Mouse (Mus musculus) spleen, adult 2 months (tissue): Measurements from ENCODE around the gene Nos3. TPM values are rescaled to one million over a fixed set of nuclear protein-coding genes. Genes with fewer than 3 reads are reported as not detected.

Source experiments
- DNase-seq, 2 experiments: peaks; one replicate each; pipeline versions ENCODE4 v3.0.0 to v3.0.0-alpha.2; 2012 to 2021; ENCODE audit warnings: low spot score in 2 of 2, low read depth in 1 of 2
- H3K27ac ChIP-seq: fragments of 200-500 bp; 2 replicates; pipeline ENCODE4 v1.5.1; 2012; ENCODE audit warnings: low read length, inconsistent platforms; ENCODE audit not compliant: insufficient read depth
- H3K27me3 ChIP-seq: fragments of 200-500 bp; 2 replicates; pipeline ENCODE4 v1.6.1; 2012; ENCODE audit warnings: mild to moderate bottlenecking, moderate library complexity, low read length, inconsistent platforms; ENCODE audit not compliant: control insufficient read depth, insufficient read depth
- H3K36me3 ChIP-seq: fragments of 200-500 bp; 2 replicates; pipeline ENCODE4 v1.6.1; 2012; ENCODE audit warnings: mild to moderate bottlenecking, low read length, inconsistent platforms; ENCODE audit not compliant: control insufficient read depth, insufficient read depth
- H3K4me1 ChIP-seq: fragments of 200-500 bp; 2 replicates; pipeline ENCODE4 v1.6.1; 2011; ENCODE audit warnings: inconsistent platforms; ENCODE audit not compliant: control insufficient read depth, insufficient read depth, insufficient read length
- H3K4me3 ChIP-seq: fragments of 200-500 bp; 2 replicates; pipeline ENCODE4 v1.5.1; 2011; ENCODE audit warnings: mild to moderate bottlenecking, inconsistent platforms; ENCODE audit not compliant: insufficient read depth, insufficient read length; ENCODE audit errors: extremely low read depth
- CTCF ChIP-seq: fragments of 200-500 bp; IDR thresholded peaks from 2 replicates; pipeline ENCODE4 v1.5.1; 2011; ENCODE audit warnings: mild to moderate bottlenecking, inconsistent platforms; ENCODE audit not compliant: insufficient read depth, insufficient read length, insufficient replicate concordance; ENCODE audit errors: extremely low read depth
- POLR2A ChIP-seq: fragments of 200-500 bp; IDR thresholded peaks from 2 replicates; pipeline ENCODE4 v1.6.1; 2011; ENCODE audit warnings: low read depth, low read length, inconsistent platforms
- WGBS: fragments of 180-500 bp; shearing (Covaris S2); methylation state at CpG from one replicate; pipeline ENCODE4 v1.1.7; 2018; 5-methylcytosine and 5-hydroxymethylcytosine counted together
- polyA plus RNA-seq: library from polyadenylated mRNA; depleted of rRNA; stranded (reverse); fragments of >200 nt; gene quantifications from 2 replicates; pipeline ENCODE4 v1.2.3, GENCODE M21; 2012; rRNA removed

Nos3 gene
- polyA plus RNA-seq, 1 experiment, result 8.4 TPM

DNA sequence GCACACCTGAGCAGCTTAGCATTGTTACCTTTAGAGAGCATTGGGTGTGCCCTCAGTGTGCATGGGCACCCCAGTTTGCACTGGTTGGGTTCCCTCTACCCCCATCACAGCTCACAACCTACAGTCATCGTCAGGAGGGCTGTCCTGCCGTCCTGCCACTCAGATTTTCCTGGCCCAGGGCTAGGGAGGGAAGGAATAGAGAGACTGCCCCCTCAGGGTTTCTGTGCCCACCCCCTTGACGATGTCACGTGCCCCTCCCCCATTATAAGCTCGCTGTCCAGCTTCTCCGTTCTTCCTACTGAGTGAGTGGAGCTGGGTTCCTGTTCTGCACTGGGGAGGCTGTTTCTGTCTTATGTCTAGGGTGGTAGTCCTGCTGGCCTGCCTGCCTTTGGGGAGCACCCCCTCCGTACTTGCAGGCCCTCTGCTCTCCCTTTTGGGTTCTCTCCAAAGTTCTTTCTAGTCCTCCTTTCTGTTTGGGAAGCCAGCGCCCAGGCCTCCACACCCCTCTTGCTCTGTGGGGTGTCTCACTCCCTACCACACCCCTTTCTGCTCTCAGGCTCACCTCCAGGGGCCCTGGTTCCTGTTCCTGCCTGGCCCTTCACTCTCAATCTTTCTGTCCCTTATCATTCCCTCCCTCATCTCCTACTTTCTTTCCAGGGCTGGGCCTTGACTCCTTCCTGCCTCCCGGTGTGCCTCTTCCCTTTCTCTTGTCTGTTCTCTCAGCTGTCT is 62.1 kb downstream of the Nos3 start:
- H3K4me3 ChIP-seq, result no peak overlapping the region
- H3K27me3 ChIP-seq, result no peaks in the 10 kb centered on the region
- no peak overlapping the region for H3K27ac ChIP-seq
- H3K36me3 ChIP-seq, result peaks cover 24% of the 10 kb centered on the region
- TF ChIP-seq POLR2A (no peak), CTCF (no peak)
- 49% methylated on average over 9 of the region's 9 CpGs for WGBS
- DNase-seq, result no peak
- peaks cover 10% of the 10 kb centered on the region; the same call in 1 of the 2 replicates for H3K4me1 ChIP-seq

DNA sequence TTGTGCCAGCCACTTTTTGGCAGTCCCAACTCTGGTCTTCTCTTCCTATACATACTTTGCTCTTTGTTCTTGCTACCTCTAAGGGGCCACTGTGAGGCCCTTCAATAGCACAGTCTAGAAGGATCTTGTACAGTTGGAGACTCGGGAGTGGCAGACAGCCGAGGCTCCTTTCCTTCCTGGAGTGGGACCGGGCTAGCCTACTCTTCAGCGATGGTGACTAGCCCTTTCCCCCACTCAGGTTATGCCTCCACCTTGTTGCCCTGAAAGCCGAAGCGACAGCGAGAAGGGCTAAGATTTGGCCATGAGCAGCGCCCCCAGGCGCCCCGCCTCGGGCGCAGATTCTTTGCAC is 62.6 kb downstream of the Nos3 start:
- no peak overlapping the region for H3K4me3 ChIP-seq
- H3K4me1 ChIP-seq, result peaks cover 10% of the 10 kb centered on the region; the same call in 1 of the 2 replicates
- peaks cover 28% of the 10 kb centered on the region for H3K36me3 ChIP-seq
- no peaks in the 10 kb centered on the region for H3K27me3 ChIP-seq
- H3K27ac ChIP-seq, result no peak overlapping the region
- TF ChIP-seq POLR2A (no peak), CTCF (no peak)
- no peak for DNase-seq
- WGBS, result 83% methylated on average over 12 of the region's 12 CpGs

DNA sequence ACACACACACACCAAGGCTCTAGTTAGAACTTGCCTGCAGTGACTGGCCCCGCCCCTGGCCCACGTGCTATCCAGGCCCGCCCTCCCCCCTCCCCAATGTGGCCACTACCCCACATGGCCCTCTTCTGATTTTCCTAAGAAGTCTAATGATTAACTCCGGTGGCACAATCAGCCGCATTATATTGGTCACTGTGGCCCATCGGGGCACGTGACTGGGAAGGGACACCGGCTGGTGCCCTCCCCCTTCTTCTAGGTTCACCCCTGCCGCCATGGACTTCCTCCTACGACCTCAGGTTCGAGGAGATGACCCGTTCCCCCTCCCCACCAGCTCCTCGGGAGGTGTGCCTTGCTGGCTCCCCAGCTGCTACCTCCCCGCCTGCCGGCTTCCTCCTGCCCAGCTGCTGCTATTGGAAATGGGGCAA is 63.4 kb downstream of the Nos3 start:
- H3K4me3 ChIP-seq, result no peak overlapping the region
- no peaks in the 10 kb centered on the region for H3K27me3 ChIP-seq
- peaks cover 10% of the 10 kb centered on the region; the same call in 1 of the 2 replicates for H3K4me1 ChIP-seq
- no peak overlapping the region for H3K27ac ChIP-seq
- 72% methylated on average over 15 of the region's 15 CpGs for WGBS
- no peak for DNase-seq
- no peak for TF ChIP-seq POLR2A
- TF ChIP-seq CTCF, result no peak
- peaks cover 35% of the 10 kb centered on the region for H3K36me3 ChIP-seq

DNA sequence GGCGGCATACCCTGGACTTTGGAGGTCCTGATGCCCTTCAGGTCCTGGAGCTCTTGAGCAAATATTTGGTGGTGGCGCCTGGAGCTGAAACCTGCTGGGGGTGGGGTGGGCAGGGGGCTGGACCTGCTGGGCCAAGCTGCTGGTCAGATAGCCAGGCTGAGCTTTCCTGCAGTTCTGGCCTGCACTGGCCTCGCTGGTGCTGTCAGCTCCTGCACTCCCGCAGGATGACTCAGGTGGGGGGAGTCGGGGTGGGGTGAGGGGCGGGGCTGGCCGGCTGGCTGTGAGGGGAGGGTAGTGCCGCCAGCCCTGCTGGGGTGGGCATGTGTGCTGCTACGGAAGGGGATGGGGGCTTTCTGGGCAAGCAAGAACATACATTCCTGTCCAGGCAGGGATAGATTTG is 64.0 kb downstream of the Nos3 start:
- Histone ChIP-seq H3K27ac (no peak overlapping the region), H3K36me3 (peaks cover 35% of the 10 kb centered on the region), H3K4me3 (no peak overlapping the region), H3K27me3 (no peaks in the 10 kb centered on the region), H3K4me1 (peaks cover 10% of the 10 kb centered on the region; the same call in 1 of the 2 replicates)
- TF ChIP-seq CTCF, result no peak
- no peak for TF ChIP-seq POLR2A
- 87% methylated on average over 9 of the region's 9 CpGs for WGBS
- DNase-seq, result no peak

DNA sequence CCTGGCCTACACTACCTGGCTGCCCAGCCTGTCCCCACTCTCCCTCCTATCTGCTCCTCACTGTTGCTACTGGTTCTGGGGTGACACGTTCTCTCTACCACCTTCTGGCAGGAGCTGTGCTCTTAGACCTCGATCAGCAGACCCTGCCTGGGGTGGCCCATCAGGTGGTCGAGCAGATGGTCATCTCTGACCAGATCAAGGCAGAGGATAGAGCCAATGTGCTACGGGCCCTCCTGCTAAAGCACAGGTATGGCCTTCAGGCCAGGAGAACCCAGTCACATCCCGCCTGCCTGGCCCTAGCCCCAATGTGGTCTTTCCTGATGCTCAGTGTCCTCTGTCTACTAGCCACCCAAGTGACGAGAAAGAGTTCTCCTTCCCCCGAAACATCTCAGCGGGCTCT is 69.4 kb downstream of the Nos3 start:
- no peak for DNase-seq
- Histone ChIP-seq H3K27me3 (no peaks in the 10 kb centered on the region), H3K4me1 (no peaks in the 10 kb centered on the region), H3K36me3 (peaks cover 62% of the 10 kb centered on the region), H3K27ac (no peak overlapping the region), H3K4me3 (no peak overlapping the region)
- no peak for TF ChIP-seq CTCF
- no peak for TF ChIP-seq POLR2A
- WGBS, result 95% methylated on average over 8 of the region's 8 CpGs

Other genes starting within 250 kb of the Nos3 start
- gene Nupl2, start 199.8 kb upstream of the Nos3 start, polyA plus RNA-seq, result 3.6 and 4.5 TPM in 2 replicates
- gene Kcnh2, start 13.2 kb upstream of the Nos3 start, polyA plus RNA-seq, result 5.5 and 8.4 TPM in 2 replicates
- 0.71 and 1.2 TPM in 2 replicates for gene Atg9b, start 27.3 kb downstream of the Nos3 start, polyA plus RNA-seq
- 31.3 and 35.7 TPM in 2 replicates for gene Abcb8, start 28.9 kb downstream of the Nos3 start, polyA plus RNA-seq
- 0.14 and 0.26 TPM in 2 replicates for gene Asic3, start 48.6 kb downstream of the Nos3 start, polyA plus RNA-seq
- gene Cdk5, start 58.7 kb downstream of the Nos3 start, polyA plus RNA-seq, result 33.7 and 43.1 TPM in 2 replicates
- 47.5 and 50.5 TPM in 2 replicates for gene Slc4a2, start 59.0 kb downstream of the Nos3 start, polyA plus RNA-seq
- 170 and 212 TPM in 2 replicates for gene Fastk, start 80.5 kb downstream of the Nos3 start, polyA plus RNA-seq
- gene Tmub1, start 83.0 kb downstream of the Nos3 start, polyA plus RNA-seq, result 61.2 and 77.4 TPM in 2 replicates
- gene Agap3, start 87.4 kb downstream of the Nos3 start, polyA plus RNA-seq, result 44.7 and 50.0 TPM in 2 replicates
- gene Gbx1, start 162.4 kb downstream of the Nos3 start, polyA plus RNA-seq, result not detected in 2 replicates
- gene Asb10, start 176.2 kb downstream of the Nos3 start, polyA plus RNA-seq, result 0.07 and 0.08 TPM in 2 replicates
- gene 4931409K22Rik, start 192.0 kb downstream of the Nos3 start, polyA plus RNA-seq, result not detected in 2 replicates
- gene Abcf2, start 212.7 kb downstream of the Nos3 start, polyA plus RNA-seq, result 30.6 and 43.3 TPM in 2 replicates
- 30.0 and 38.9 TPM in 2 replicates for gene Chpf2, start 221.9 kb downstream of the Nos3 start, polyA plus RNA-seq